Mouse (Mus musculus): ENCODE results near the gene Mafb.
A peak's percentile ranks its signal among the peaks of the same experiment; 100 is the strongest.

GRCm38 (mm10) chr2:160378271-160378670, 11.4 kb upstream of the Mafb start:
- TF ChIP-seq CTCF (IDR thresholded peaks at IDR 0.05; ENCODE audit: borderline replicate concordance, insufficient read depth, low read depth, low read length) (peak; percentile 75), POLR2A (IDR thresholded peaks at IDR 0.05; ENCODE audit: borderline replicate concordance, insufficient read depth, low read length) (no peak)
